Mouse (Mus musculus): ENCODE measurements around the gene Asic3. TPM values are rescaled to one million over a fixed set of nuclear protein-coding genes. Genes with fewer than 3 reads are reported as not detected.

The Asic3 gene
- polyA plus RNA-seq, 1 experiment from 2014 or later = 2.1 TPM

- peak overlapping the region; percentile 89 for H3K4me3 ChIP-seq (ENCODE audit: low read depth, low read length)
- WGBS = 58% methylated on average over 19 of the region's 20 CpGs
- H3K9ac ChIP-seq (ENCODE audit: low read depth, low read length) = peak overlapping the region; percentile 95
- H3K27ac ChIP-seq (replicated peaks; ENCODE audit: low read depth, low read length) = peak overlapping the region; percentile 90
- H3K4me2 ChIP-seq (ENCODE audit: low read depth, low read length) = peak overlapping the region; percentile 80
- H3K9me3 ChIP-seq (ENCODE audit: control insufficient read depth, low read length) = no peaks in the 10 kb centered on the region
- ATAC-seq (ENCODE audit: low read depth) (no peak), DNase-seq (ENCODE audit: low spot score) (no peak)
- peaks cover 9% of the 10 kb centered on the region for H3K4me1 ChIP-seq (ENCODE audit: control insufficient read depth, insufficient read depth, low read length)
- peaks cover 33% of the 10 kb centered on the region for H3K36me3 ChIP-seq (ENCODE audit: control insufficient read depth, insufficient read depth, low read length)
- no peaks in the 10 kb centered on the region for H3K27me3 ChIP-seq (replicated peaks; ENCODE audit: control insufficient read depth, insufficient read depth, low read length)
These were observed 32.4 kb downstream of the Asic3 start for GRCm38 (mm10) chr5:24445428-24446080.

- no peaks in the 10 kb centered on the region for H3K9me3 ChIP-seq (ENCODE audit: control insufficient read depth, low read length)
- ATAC-seq (ENCODE audit: low read depth) (no peak), DNase-seq (ENCODE audit: low spot score) (no peak)
- peaks cover 22% of the 10 kb centered on the region for H3K36me3 ChIP-seq (ENCODE audit: control insufficient read depth, insufficient read depth, low read length)
- H3K4me1 ChIP-seq (ENCODE audit: control insufficient read depth, insufficient read depth, low read length) = peaks cover 16% of the 10 kb centered on the region
- 0 out of 2 replicates have a peak overlapping the region, but pooled peaks have one; percentile 74 for H3K4me2 ChIP-seq (ENCODE audit: low read depth, low read length)
- H3K27me3 ChIP-seq (replicated peaks; ENCODE audit: control insufficient read depth, insufficient read depth, low read length) = no peaks in the 10 kb centered on the region
- H3K9ac ChIP-seq (ENCODE audit: low read depth, low read length) = no peak overlapping the region
- H3K4me3 ChIP-seq (ENCODE audit: low read depth, low read length) = no peak overlapping the region
- WGBS = 83% methylated on average over 7 of the region's 7 CpGs
- no peak overlapping the region for H3K27ac ChIP-seq (replicated peaks; ENCODE audit: low read depth, low read length)
These were observed 33.4 kb downstream of the Asic3 start for GRCm38 (mm10) chr5:24446630-24447029.

- no peaks in the 10 kb centered on the region for H3K9me3 ChIP-seq (ENCODE audit: control insufficient read depth, low read length)
- ATAC-seq (ENCODE audit: low read depth) (peak; percentile 62), DNase-seq (ENCODE audit: low spot score) (peak; percentile 83)
- no peaks in the 10 kb centered on the region for H3K27me3 ChIP-seq (replicated peaks; ENCODE audit: control insufficient read depth, insufficient read depth, low read length)
- H3K4me3 ChIP-seq (ENCODE audit: low read depth, low read length) = peak within 1 kb of the TSS; percentile 58
- WGBS = 2% methylated on average over 24 of the region's 34 CpGs
- peak within 1 kb of the TSS; percentile 60 for H3K9ac ChIP-seq (ENCODE audit: low read depth, low read length)
- H3K4me1 ChIP-seq (ENCODE audit: control insufficient read depth, insufficient read depth, low read length) = peaks cover 16% of the 10 kb centered on the region
- no peak within 1 kb of the TSS for H3K27ac ChIP-seq (replicated peaks; ENCODE audit: low read depth, low read length)
- H3K4me2 ChIP-seq (ENCODE audit: low read depth, low read length) = peak within 1 kb of the TSS; percentile 74
- H3K36me3 ChIP-seq (ENCODE audit: control insufficient read depth, insufficient read depth, low read length) = peaks cover 11% of the 10 kb centered on the region
These were observed 34.6 kb downstream of the Asic3 start, which contains the start of gene Tmub1 for GRCm38 (mm10) chr5:24447624-24448298. Gene Tmub1 (minus strand): TSS chr5:24447854.

- Histone ChIP-seq H3K27me3 (replicated peaks; ENCODE audit: control insufficient read depth, insufficient read depth, low read length) (no peaks in the 10 kb centered on the region), H3K36me3 (ENCODE audit: control insufficient read depth, insufficient read depth, low read length) (no peaks in the 10 kb centered on the region), H3K4me1 (ENCODE audit: control insufficient read depth, insufficient read depth, low read length) (peaks cover 22% of the 10 kb centered on the region), H3K9ac (ENCODE audit: low read depth, low read length) (peak overlapping the region; percentile 90), H3K9me3 (ENCODE audit: control insufficient read depth, low read length) (no peaks in the 10 kb centered on the region), H3K4me3 (ENCODE audit: low read depth, low read length) (peak overlapping the region; percentile 76), H3K4me2 (ENCODE audit: low read depth, low read length) (peak overlapping the region; percentile 95), H3K27ac (replicated peaks; ENCODE audit: low read depth, low read length) (peak overlapping the region; percentile 91)
- peak; percentile 95 for DNase-seq (ENCODE audit: low spot score)
- 12% methylated on average over 13 of the region's 66 CpGs for WGBS
- peak; percentile 82 for ATAC-seq (ENCODE audit: low read depth)
These were observed 38.3 kb downstream of the Asic3 start for GRCm38 (mm10) chr5:24451264-24452029.

GRCm38 (mm10) chr5:24452030-24452690 lies 39.0 kb downstream of the Asic3 start, which contains the start of gene Agap3:
Gene Agap3 (plus strand): TSS chr5:24452177.
- H3K9ac ChIP-seq (ENCODE audit: low read depth, low read length) = peak within 1 kb of the TSS; percentile 90
- DNase-seq (ENCODE audit: low spot score) = peak; percentile 49
- H3K4me1 ChIP-seq (ENCODE audit: control insufficient read depth, insufficient read depth, low read length) = peaks cover 22% of the 10 kb centered on the region
- peak; percentile 2; the same call in 1 of the 2 replicates for ATAC-seq (ENCODE audit: low read depth)
- H3K27ac ChIP-seq (replicated peaks; ENCODE audit: low read depth, low read length) = peak within 1 kb of the TSS; percentile 91
- 4% methylated on average over 5 of the region's 85 CpGs for WGBS
- H3K4me2 ChIP-seq (ENCODE audit: low read depth, low read length) = peak within 1 kb of the TSS; percentile 95
- H3K36me3 ChIP-seq (ENCODE audit: control insufficient read depth, insufficient read depth, low read length) = no peaks in the 10 kb centered on the region
- H3K9me3 ChIP-seq (ENCODE audit: control insufficient read depth, low read length) = no peaks in the 10 kb centered on the region
- H3K27me3 ChIP-seq (replicated peaks; ENCODE audit: control insufficient read depth, insufficient read depth, low read length) = no peaks in the 10 kb centered on the region
- peak within 1 kb of the TSS; percentile 76 for H3K4me3 ChIP-seq (ENCODE audit: low read depth, low read length)

GRCm38 (mm10) chr5:24452691-24453233 lies 39.6 kb downstream of the Asic3 start:
- no peaks in the 10 kb centered on the region for H3K9me3 ChIP-seq (ENCODE audit: control insufficient read depth, low read length)
- H3K9ac ChIP-seq (ENCODE audit: low read depth, low read length) = peak overlapping the region; percentile 90
- H3K4me2 ChIP-seq (ENCODE audit: low read depth, low read length) = peak overlapping the region; percentile 95
- H3K27ac ChIP-seq (replicated peaks; ENCODE audit: low read depth, low read length) = peak overlapping the region; percentile 91
- WGBS = 0% methylated on average over 14 of the region's 29 CpGs
- peaks cover 22% of the 10 kb centered on the region for H3K4me1 ChIP-seq (ENCODE audit: control insufficient read depth, insufficient read depth, low read length)
- peak; percentile 41 for DNase-seq (ENCODE audit: low spot score)
- ATAC-seq (ENCODE audit: low read depth) = no peak
- H3K27me3 ChIP-seq (replicated peaks; ENCODE audit: control insufficient read depth, insufficient read depth, low read length) = no peaks in the 10 kb centered on the region
- 0 out of 2 replicates have a peak, but pooled peaks cover under 1% of the 10 kb centered on the region for H3K36me3 ChIP-seq (ENCODE audit: control insufficient read depth, insufficient read depth, low read length)
- peak overlapping the region; percentile 76 for H3K4me3 ChIP-seq (ENCODE audit: low read depth, low read length)

- 9% methylated on average over 3 of the region's 5 CpGs for WGBS
- Histone ChIP-seq H3K27me3 (replicated peaks; ENCODE audit: control insufficient read depth, insufficient read depth, low read length) (no peaks in the 10 kb centered on the region), H3K27ac (replicated peaks; ENCODE audit: low read depth, low read length) (peak overlapping the region; percentile 91; the same call in 1 of the 2 replicates), H3K4me3 (ENCODE audit: low read depth, low read length) (peak overlapping the region; percentile 76), H3K4me1 (ENCODE audit: control insufficient read depth, insufficient read depth, low read length) (peaks cover 22% of the 10 kb centered on the region), H3K4me2 (ENCODE audit: low read depth, low read length) (peak overlapping the region; percentile 95), H3K9ac (ENCODE audit: low read depth, low read length) (peak overlapping the region; percentile 90), H3K36me3 (ENCODE audit: control insufficient read depth, insufficient read depth, low read length) (peaks cover 6% of the 10 kb centered on the region; the same call in 1 of the 2 replicates), H3K9me3 (ENCODE audit: control insufficient read depth, low read length) (no peaks in the 10 kb centered on the region)
- DNase-seq (ENCODE audit: low spot score) = peak; percentile 39
- no peak for ATAC-seq (ENCODE audit: low read depth)
These were observed 40.2 kb downstream of the Asic3 start for GRCm38 (mm10) chr5:24453283-24453984.

Measured in embryonic facial prominence, embryonic 14.5 days (tissue).